ENCODE assay signal across 9 mouse cellular contexts in the genomic region with DNA sequence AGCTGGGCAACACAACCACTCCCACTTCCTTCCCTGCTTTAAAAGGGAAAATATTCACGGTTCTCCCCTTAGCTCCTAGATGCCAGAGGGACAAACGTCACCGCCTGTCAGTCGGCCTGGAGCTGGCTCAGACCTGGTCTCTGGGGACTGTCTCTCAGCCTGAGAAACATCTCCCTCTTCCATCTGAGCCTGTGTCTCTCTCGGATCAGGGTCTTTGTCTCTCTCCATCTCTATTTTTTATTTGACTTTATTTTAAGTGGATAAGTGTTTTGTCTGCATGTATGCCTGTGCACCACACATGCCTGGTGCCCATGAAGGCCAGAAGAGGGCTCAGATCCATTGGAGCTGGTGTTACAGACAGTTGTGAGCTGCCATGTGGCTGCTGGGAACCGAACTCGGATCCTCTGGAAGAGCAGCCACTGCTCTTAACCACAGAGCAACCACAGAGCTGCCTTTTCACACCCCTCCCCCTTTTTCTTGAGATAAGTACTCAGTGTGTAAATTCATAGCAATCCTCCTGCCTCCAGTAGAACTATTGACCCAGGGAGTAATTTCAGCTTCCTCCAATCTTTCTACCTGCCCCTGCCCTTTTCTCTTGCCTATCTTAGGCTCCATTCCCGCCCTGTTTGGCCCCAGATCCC. TPM values are rescaled to one million over a fixed set of nuclear protein-coding genes. Genes with fewer than 3 reads are reported as not detected.
DNase-seq lines count a peak whose midpoint lies in the region; ATAC-seq and TF ChIP-seq lines count a peak whose summit lies in the region.
"Had no signal": no experiment of that assay in that cellular context is flagged by ENCODE, and none has a peak within 500 bp of the region (broad histone marks: within the 10 kb centered on the region; RNA-seq: fewer than 3 reads in every experiment).

No protein-coding gene starts in this region.

- peak overlapping the region; percentile 66 for H3K27ac ChIP-seq in testis, adult 2 months (ENCODE audit: control insufficient read depth, insufficient read depth, low read depth, low read length)
- H3K27ac ChIP-seq in hindbrain, postnatal 0 days: peak overlapping the region; percentile 27; the same call in 1 of the 2 replicates
- peak overlapping the region; percentile 78 for H3K27ac ChIP-seq in stomach, postnatal 0 days (replicated peaks)

- no peak overlapping the region for H3K4me3 ChIP-seq in testis, adult 2 months (ENCODE audit: control insufficient read depth, low read depth, low read length)
- no peak overlapping the region for H3K4me3 ChIP-seq in hindbrain, postnatal 0 days (ENCODE audit: low read length)
- H3K4me3 ChIP-seq in stomach, postnatal 0 days (ENCODE audit: low read depth, low read length): no peak overlapping the region

- H3K4me1 ChIP-seq in testis, adult 2 months (ENCODE audit: control insufficient read depth, insufficient read depth, low read length): peaks cover 23% of the 10 kb centered on the region
- 0 out of 2 replicates have a peak, but pooled peaks cover 6% of the 10 kb centered on the region for H3K4me1 ChIP-seq in hindbrain, postnatal 0 days (ENCODE audit: insufficient read depth, low read length)
- peaks cover 5% of the 10 kb centered on the region; the same call in 1 of the 2 replicates for H3K4me1 ChIP-seq in stomach, postnatal 0 days (replicated peaks; ENCODE audit: control insufficient read depth, insufficient read depth)

- ATAC-seq in cerebellum, adult (ENCODE audit: insufficient number of reproducible peaks, low FRiP score, low TSS enrichment): peak; percentile 31; the same call in 1 of the 2 replicates
- ATAC-seq in hindbrain, postnatal 0 days: no peak
- no peak for ATAC-seq in stomach, postnatal 0 days (ENCODE audit: low FRiP score, low TSS enrichment)

- no peaks in the 10 kb centered on the region for H3K9me3 ChIP-seq in hindbrain, postnatal 0 days (ENCODE audit: low read length)
- H3K9me3 ChIP-seq in stomach, postnatal 0 days (ENCODE audit: control insufficient read depth, low read length): no peaks in the 10 kb centered on the region

- no peak for TF ChIP-seq EP300 in stomach, postnatal 0 days (optimal IDR thresholded peaks at IDR 0.05)

- H3K4me2 ChIP-seq in hindbrain, postnatal 0 days (ENCODE audit: low read depth, low read length): no peak overlapping the region
- H3K4me2 ChIP-seq in stomach, postnatal 0 days (replicated peaks; ENCODE audit: low read depth): no peak overlapping the region

- H3K9ac ChIP-seq in hindbrain, postnatal 0 days (replicated peaks; ENCODE audit: low read length): no peak overlapping the region
- H3K9ac ChIP-seq in stomach, postnatal 0 days (ENCODE audit: low read length): no peak overlapping the region

- no peak for TF ChIP-seq POLR2A in testis, adult 2 months (IDR thresholded peaks at IDR 0.05; ENCODE audit: control insufficient read depth, low read depth, low read length)

- DNase-seq in cerebellum, postnatal 36 days: no peak
- no peak for DNase-seq in testis, postnatal 10 days (ENCODE audit: low spot score)
- peak; percentile 19 for DNase-seq in hindbrain, postnatal 0 days (ENCODE audit: low spot score)
- no peak for DNase-seq in stomach, postnatal 0 days (ENCODE audit: low spot score)
- DNase-seq in adrenal gland, adult 18-20 months (ENCODE audit: low spot score in 2 of 2): no peak
- no peak for DNase-seq in adrenal gland, postnatal 10 days

- no peaks in the 10 kb centered on the region for H3K27me3 ChIP-seq in testis, adult 2 months (ENCODE audit: control insufficient read depth, insufficient read depth, low read length)
- H3K27me3 ChIP-seq in hindbrain, postnatal 0 days (ENCODE audit: insufficient read depth, low read length): no peaks in the 10 kb centered on the region
- H3K27me3 ChIP-seq in stomach, postnatal 0 days (ENCODE audit: control insufficient read depth, insufficient read depth, low read length): no peaks in the 10 kb centered on the region

- 28% methylated on average over 8 of the region's 8 CpGs for WGBS in hindbrain, postnatal 0 days
- WGBS in stomach, postnatal 0 days: 22% methylated on average over 8 of the region's 8 CpGs

- no peak for TF ChIP-seq CTCF in testis, adult 2 months (IDR thresholded peaks at IDR 0.05; ENCODE audit: control insufficient read depth, insufficient read depth, insufficient replicate concordance, low read depth, low read length)
- no peak for TF ChIP-seq CTCF in hindbrain, postnatal 0 days (IDR thresholded peaks at IDR 0.05; ENCODE audit: low read depth)
- TF ChIP-seq CTCF in stomach, postnatal 0 days (IDR thresholded peaks at IDR 0.05; ENCODE audit: low read depth): no peak

- no peaks in the 10 kb centered on the region for H3K36me3 ChIP-seq in testis, adult 2 months (ENCODE audit: control insufficient read depth, insufficient read depth, low read length)
- no peaks in the 10 kb centered on the region for H3K36me3 ChIP-seq in hindbrain, postnatal 0 days (ENCODE audit: insufficient read depth, low read length)
- H3K36me3 ChIP-seq in stomach, postnatal 0 days (ENCODE audit: control insufficient read depth, insufficient read depth, low read length): no peaks in the 10 kb centered on the region

RNA-seq across cellular contexts. Expression of gene Ppp1r14a, which starts 3.5 kb away (rescaled TPM):
- polyA plus RNA-seq in testis, adult 2 months (2012; rRNA removed): 11.3 and 11.9 TPM in 2 replicates
- total RNA-seq in hindbrain, postnatal 0 days (2014; rRNA removed): 3.4 and 8.4 TPM in 2 replicates
- polyA plus RNA-seq in hindbrain, postnatal 0 days (2015; fragmentation: Nextera tagmentation; extraction: Ambion mirVana): 3.2 and 3.4 TPM in 2 replicates
- 53.3 and 64.8 TPM in 2 replicates for polyA plus RNA-seq in stomach, postnatal 0 days (2015; fragmentation: Nextera tagmentation; extraction: Ambion mirVana)
- total RNA-seq in adrenal gland, adult 18-20 months (2021): 1 to 10 TPM; 4.8 TPM
- total RNA-seq in adrenal gland, postnatal 10 days (2021): 10 to 100 TPM; 13.8 to 14.3 TPM
- total RNA-seq: neutrophil, adult 5-6 weeks had no signal

RNA-seq across cellular contexts. Expression of gene Spint2, which starts 10.9 kb away (rescaled TPM):
- polyA plus RNA-seq in testis, adult 2 months (2012; rRNA removed): 146 and 160 TPM in 2 replicates
- total RNA-seq in hindbrain, postnatal 0 days (2014; rRNA removed): 33.4 and 38.6 TPM in 2 replicates
- polyA plus RNA-seq in hindbrain, postnatal 0 days (2015; fragmentation: Nextera tagmentation; extraction: Ambion mirVana): 123 and 133 TPM in 2 replicates
- polyA plus RNA-seq in stomach, postnatal 0 days (2015; fragmentation: Nextera tagmentation; extraction: Ambion mirVana): 638 and 692 TPM in 2 replicates
- total RNA-seq in adrenal gland, adult 18-20 months (2021): 10 to 100 TPM; 48.4 to 83.8 TPM
- total RNA-seq in adrenal gland, postnatal 10 days (2021): 10 to 100 TPM; 33.2 to 36.6 TPM

RNA-seq across cellular contexts. Expression of gene Dpf1, which starts 11.2 kb away (rescaled TPM):
- polyA plus RNA-seq in testis, adult 2 months (2012; rRNA removed): 8.0 and 8.6 TPM in 2 replicates
- total RNA-seq in hindbrain, postnatal 0 days (2014; rRNA removed): 131 and 158 TPM in 2 replicates
- 105 and 111 TPM in 2 replicates for polyA plus RNA-seq in hindbrain, postnatal 0 days (2015; fragmentation: Nextera tagmentation; extraction: Ambion mirVana)
- polyA plus RNA-seq in stomach, postnatal 0 days (2015; fragmentation: Nextera tagmentation; extraction: Ambion mirVana): 1.9 TPM in 2 replicates
- 1 to 10 TPM; 1.8 to 4.5 TPM for total RNA-seq in adrenal gland, adult 18-20 months (2021)
- total RNA-seq in adrenal gland, postnatal 10 days (2021): 1 to 10 TPM; 1.4 to 2.6 TPM
- total RNA-seq: neutrophil, adult 5-6 weeks had no signal

RNA-seq across cellular contexts. Expression of gene 2200002D01Rik, which starts 44.3 kb away (rescaled TPM):
- polyA plus RNA-seq in testis, adult 2 months (2012; rRNA removed): 0.15 and 0.29 TPM in 2 replicates
- total RNA-seq in hindbrain, postnatal 0 days (2014; rRNA removed): not detected in 2 replicates
- 0.91 and 1.4 TPM in 2 replicates for polyA plus RNA-seq in hindbrain, postnatal 0 days (2015; fragmentation: Nextera tagmentation; extraction: Ambion mirVana)
- polyA plus RNA-seq in stomach, postnatal 0 days (2015; fragmentation: Nextera tagmentation; extraction: Ambion mirVana): 192 and 201 TPM in 2 replicates
- 1 to 10 TPM; 1.8 to 2.8 TPM for total RNA-seq in adrenal gland, adult 18-20 months (2021)
- total RNA-seq in adrenal gland, postnatal 10 days (2021): 1 to 10 TPM; 2.0 to 2.4 TPM

RNA-seq across cellular contexts. Expression of gene Yif1b, which starts 54.4 kb away (rescaled TPM):
- polyA plus RNA-seq in testis, adult 2 months (2012; rRNA removed): 321 and 371 TPM in 2 replicates
- total RNA-seq in hindbrain, postnatal 0 days (2014; rRNA removed): 125 and 131 TPM in 2 replicates
- polyA plus RNA-seq in hindbrain, postnatal 0 days (2015; fragmentation: Nextera tagmentation; extraction: Ambion mirVana): 122 and 130 TPM in 2 replicates
- 62.8 and 74.1 TPM in 2 replicates for polyA plus RNA-seq in stomach, postnatal 0 days (2015; fragmentation: Nextera tagmentation; extraction: Ambion mirVana)
- 10 to 100 TPM; 45.5 to 64.9 TPM for total RNA-seq in adrenal gland, adult 18-20 months (2021)
- total RNA-seq in adrenal gland, postnatal 10 days (2021): 10 to 100 TPM; 77.2 to 81.7 TPM

Comparison
In these comparisons a context has a peak if more than half of its experiments do, and no peak if none do; other contexts are left out.
1. H3K27ac ChIP-seq: peak in every context shown above with its lines; median percentile 78 in stomach, postnatal 0 days; 66 in testis, adult 2 months; 27 in hindbrain, postnatal 0 days.
2. RNA of gene Dpf1, which starts 11.2 kb away (total RNA-seq): 131 to 158 TPM in hindbrain, postnatal 0 days; 1.8 to 4.5 TPM in adrenal gland, adult 18-20 months and 1.4 to 2.6 TPM in adrenal gland, postnatal 10 days; every median in the first group is over 10 times any median in the second.